10 mouse cellular contexts compared by ENCODE assay signal in the genomic region with DNA sequence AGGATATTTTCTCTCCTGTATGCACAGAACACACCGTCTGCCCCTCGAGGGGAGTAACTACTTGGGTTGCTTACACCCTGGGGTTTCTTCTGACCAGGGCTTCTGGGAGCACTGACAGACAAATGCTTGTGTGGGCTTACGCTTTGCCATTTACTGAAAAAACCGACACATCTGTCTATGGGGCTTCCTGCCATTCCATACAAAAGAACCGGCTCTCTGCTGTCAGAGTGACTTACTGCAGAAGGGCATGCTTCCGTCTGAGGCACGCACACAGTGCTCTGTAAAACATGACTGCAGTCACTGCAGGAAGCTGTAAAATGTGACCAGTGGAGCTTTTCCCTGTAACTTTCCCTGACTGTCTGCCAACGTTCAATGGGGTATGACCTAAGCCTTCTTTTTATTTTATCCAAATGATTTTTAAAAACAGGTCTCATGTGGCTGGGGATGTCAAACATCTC. TPM values are rescaled to one million over a fixed set of nuclear protein-coding genes. Genes with fewer than 3 reads are reported as not detected.
DNase-seq lines count a peak whose midpoint lies in the region; ATAC-seq and TF ChIP-seq lines count a peak whose summit lies in the region.
"Had no signal": no experiment of that assay in that cellular context is flagged by ENCODE, and none has a peak within 500 bp of the region (broad histone marks: within the 10 kb centered on the region; RNA-seq: fewer than 3 reads in every experiment).

No protein-coding gene starts in this region.

- intact Hi-C loops in heart, postnatal 36 days (cut with DNase I) = loop anchor here (5.0 kb wide), 1 partner anchor 278 kb away; no protein-coding TSS in a partner anchor

- ATAC-seq in neural tube, embryonic 13.5 days (ENCODE audit: low read depth) = peak; percentile 71

- H3K9ac ChIP-seq in neural tube, embryonic 13.5 days = no peak overlapping the region
- H3K9ac ChIP-seq: liver, embryonic 14.5 days had no signal

- peaks cover 28% of the 10 kb centered on the region for H3K4me1 ChIP-seq in heart, embryonic 10.5 days
- H3K4me1 ChIP-seq in neural tube, embryonic 13.5 days (replicated peaks) = peaks cover 25% of the 10 kb centered on the region
- H3K4me1 ChIP-seq in cerebellum, adult 2 months (ENCODE audit: control insufficient read depth, insufficient read depth, low read length) = no peaks in the 10 kb centered on the region

- no peaks in the 10 kb centered on the region for H3K27me3 ChIP-seq in heart, embryonic 10.5 days (ENCODE audit: insufficient read depth, poor library complexity, severe bottlenecking)
- peaks cover 20% of the 10 kb centered on the region; the same call in 1 of the 2 replicates for H3K27me3 ChIP-seq in neural tube, embryonic 13.5 days
- no peaks in the 10 kb centered on the region for H3K27me3 ChIP-seq in cerebellum, adult 2 months (ENCODE audit: control insufficient read depth, insufficient read depth, low read length)

- H3K9me3 ChIP-seq in heart, embryonic 10.5 days = no peaks in the 10 kb centered on the region
- H3K9me3 ChIP-seq in neural tube, embryonic 13.5 days = no peaks in the 10 kb centered on the region

- TF ChIP-seq CTCF in cerebellum, adult 2 months (IDR thresholded peaks at IDR 0.05; ENCODE audit: borderline replicate concordance, insufficient read depth, low read depth, low read length) = no peak

- no peaks in the 10 kb centered on the region for H3K36me3 ChIP-seq in heart, embryonic 10.5 days
- H3K36me3 ChIP-seq in neural tube, embryonic 13.5 days = no peaks in the 10 kb centered on the region

- H3K4me2 ChIP-seq in neural tube, embryonic 13.5 days = 0 out of 2 replicates have a peak overlapping the region, but pooled peaks have one; percentile 19

- TF ChIP-seq POLR2A in cerebellum, adult 2 months (IDR thresholded peaks at IDR 0.05; ENCODE audit: borderline replicate concordance, insufficient read depth, low read length) = no peak

- DNase-seq in heart, embryonic 10.5 days (ENCODE audit: low spot score) = no peak
- no peak for DNase-seq in heart, postnatal 36 days
- peak; percentile 34 for DNase-seq in forelimb bud, embryonic 11.5 days (ENCODE audit: low read depth, low spot score)
- DNase-seq in kidney, postnatal 14 days = peak; percentile 83
- no peak for DNase-seq in B cell, adult 2 months
- no peak for DNase-seq in spleen, adult 12 weeks (ENCODE audit: low spot score)
- DNase-seq in cerebellum, adult 2 months = no peak

- no peak overlapping the region for H3K4me3 ChIP-seq in heart, embryonic 10.5 days
- no peak overlapping the region for H3K4me3 ChIP-seq in neural tube, embryonic 13.5 days
- no peak overlapping the region for H3K4me3 ChIP-seq in cerebellum, adult 2 months (replicated peaks; ENCODE audit: insufficient read depth, low read depth, low read length)

- 34% methylated on average over 8 of the region's 8 CpGs for WGBS in heart, embryonic 10.5 days
- 1% methylated on average over 8 of the region's 8 CpGs for WGBS in neural tube, embryonic 13.5 days
- 29% methylated on average over 8 of the region's 8 CpGs for WGBS in cerebellum, adult 2 months

- peak overlapping the region; percentile 54 for H3K27ac ChIP-seq in heart, embryonic 10.5 days
- peak overlapping the region; percentile 59 for H3K27ac ChIP-seq in neural tube, embryonic 13.5 days (replicated peaks)
- no peak overlapping the region for H3K27ac ChIP-seq in cerebellum, adult 2 months (ENCODE audit: insufficient read depth, low read length)
- H3K27ac ChIP-seq: liver, embryonic 14.5 days had no signal

RNA-seq across cellular contexts. Expression of a gene that starts 25.4 kb away (rescaled TPM):
- 48.4 and 62.3 TPM in 2 replicates for polyA plus RNA-seq in heart, embryonic 10.5 days (2016; fragmentation: Nextera tagmentation; extraction: Ambion mirVana)
- total RNA-seq in heart, postnatal 36 days (2021) = under 1 TPM; 0.51 to 0.72 TPM
- polyA plus RNA-seq in neural tube, embryonic 13.5 days (2015; fragmentation: Nextera tagmentation; extraction: Ambion mirVana) = 24.1 and 31.1 TPM in 2 replicates
- polyA plus RNA-seq in cerebellum, adult 2 months (2012; rRNA removed) = 1.8 and 2.3 TPM in 2 replicates

RNA-seq across cellular contexts. Expression of a gene that starts 39.2 kb away (rescaled TPM):
- polyA plus RNA-seq in heart, embryonic 10.5 days (2016; fragmentation: Nextera tagmentation; extraction: Ambion mirVana) = 1,471 and 1,998 TPM in 2 replicates
- 100 to 1,000 TPM in 1 of 2 experiments, 10 to 100 TPM in 1; 97.9 to 115 TPM for total RNA-seq in heart, postnatal 36 days (2021)
- polyA plus RNA-seq in neural tube, embryonic 13.5 days (2015; fragmentation: Nextera tagmentation; extraction: Ambion mirVana) = 55.2 and 56.0 TPM in 2 replicates
- 39.2 and 40.0 TPM in 2 replicates for polyA plus RNA-seq in cerebellum, adult 2 months (2012; rRNA removed)
- total RNA-seq: CH12.LX had no signal

RNA-seq across cellular contexts. Expression of a gene that starts 43.4 kb away (rescaled TPM):
- polyA plus RNA-seq in heart, embryonic 10.5 days (2016; fragmentation: Nextera tagmentation; extraction: Ambion mirVana) = 4.7 and 6.3 TPM in 2 replicates
- 1 to 10 TPM in 1 of 2 experiments, under 1 TPM in 1; 0.65 to 1.1 TPM for total RNA-seq in heart, postnatal 36 days (2021)
- polyA plus RNA-seq in neural tube, embryonic 13.5 days (2015; fragmentation: Nextera tagmentation; extraction: Ambion mirVana) = 8.3 and 10.4 TPM in 2 replicates
- 5.4 and 5.8 TPM in 2 replicates for polyA plus RNA-seq in cerebellum, adult 2 months (2012; rRNA removed)

RNA-seq across cellular contexts. Expression of a gene that starts 48.6 kb away (rescaled TPM):
- 197 and 198 TPM in 2 replicates for polyA plus RNA-seq in heart, embryonic 10.5 days (2016; fragmentation: Nextera tagmentation; extraction: Ambion mirVana)
- total RNA-seq in heart, postnatal 36 days (2021) = 100 to 1,000 TPM; 114 to 123 TPM
- polyA plus RNA-seq in neural tube, embryonic 13.5 days (2015; fragmentation: Nextera tagmentation; extraction: Ambion mirVana) = 161 and 167 TPM in 2 replicates
- 145 and 149 TPM in 2 replicates for polyA plus RNA-seq in cerebellum, adult 2 months (2012; rRNA removed)

Comparison
In these comparisons a context has a peak if more than half of its experiments do, and no peak if none do; other contexts are left out.
1. DNase-seq: peak in forelimb bud, embryonic 11.5 days (single experiment) and kidney, postnatal 14 days (single experiment); none in heart, embryonic 10.5 days (single experiment), heart, postnatal 36 days (0 of 2), B cell, adult 2 months (0 of 2), spleen, adult 12 weeks (single experiment) and cerebellum, adult 2 months (0 of 2).
2. RNA of a gene that starts 39.2 kb away (polyA plus RNA-seq): 1,471 to 1,998 TPM in heart, embryonic 10.5 days; 55.2 to 56.0 TPM in neural tube, embryonic 13.5 days and 39.2 to 40.0 TPM in cerebellum, adult 2 months; every median in the first group is over 10 times any median in the second.